Mouse (Mus musculus): ENCODE data around the gene Olfr1437.
"Not testable (repeated sequence)": the region's sequence is repeated elsewhere in the genome, so short reads cannot be mapped to it uniquely, and the experiment has no call there.

GRCm38 (mm10) chr19:12299030-12299429 lies 25.9 kb downstream of the Olfr1437 start, which contains the start of gene Olfr1436:
- not testable (repeated sequence) for TF ChIP-seq CTCF (IDR thresholded peaks at IDR 0.05; ENCODE audit: borderline replicate concordance, control insufficient read depth, extremely low read depth, insufficient read depth, low read length, poor library complexity); POLR2A (IDR thresholded peaks at IDR 0.05; ENCODE audit: control insufficient read depth, extremely low read depth, insufficient read depth, low read length, poor library complexity)
